Mouse (Mus musculus) heart, postnatal 4 days (tissue): ENCODE measurements at regions not wholly inside any gene's neighbourhood (a gene's known extent, or its start where the extent isn't known, plus 50 kb on each side); places are given as distances from the start of the nearest gene placed in this dataset.

ENCODE experiments used
- DNase-seq: peaks from one replicate; pipeline ENCODE4 v3.0.0; 2021

GRCm38 (mm10) chr15:25468478-25468877 lies 54.9 kb upstream of the Basp1 start:
- no peak for DNase-seq

- no peak for DNase-seq
These were observed 55.8 kb upstream of the Basp1 start for GRCm38 (mm10) chr15:25469185-25469845.

GRCm38 (mm10) chr15:25471331-25471730 lies 57.8 kb upstream of the Basp1 start:
- no peak for DNase-seq

- DNase-seq = no peak
These were observed 59.7 kb upstream of the Basp1 start for GRCm38 (mm10) chr15:25473201-25473710.

GRCm38 (mm10) chr15:25474096-25474495 lies 60.5 kb upstream of the Basp1 start:
- no peak for DNase-seq

GRCm38 (mm10) chr15:25482586-25482985 lies 69.0 kb upstream of the Basp1 start:
- peak; percentile 37 for DNase-seq

GRCm38 (mm10) chr15:25485372-25485771 lies 71.8 kb upstream of the Basp1 start:
- no peak for DNase-seq

GRCm38 (mm10) chr15:25486158-25486557 lies 72.6 kb upstream of the Basp1 start:
- DNase-seq = no peak

- no peak for DNase-seq
These were observed 76.2 kb upstream of the Basp1 start for GRCm38 (mm10) chr15:25489804-25490203.

- no peak for DNase-seq
These were observed 78.7 kb upstream of the Basp1 start for GRCm38 (mm10) chr15:25492161-25492746.

GRCm38 (mm10) chr15:25494687-25495299 lies 81.2 kb upstream of the Basp1 start:
- DNase-seq = no peak

GRCm38 (mm10) chr15:25495926-25496644 lies 82.5 kb upstream of the Basp1 start:
- DNase-seq = no peak

GRCm38 (mm10) chr15:25497743-25498142 lies 84.2 kb upstream of the Basp1 start:
- DNase-seq = no peak

GRCm38 (mm10) chr15:25498422-25498821 lies 84.9 kb upstream of the Basp1 start:
- DNase-seq = no peak

GRCm38 (mm10) chr15:25502513-25502912 lies 88.9 kb upstream of the Basp1 start:
- no peak for DNase-seq

GRCm38 (mm10) chr15:25503104-25503503 lies 89.5 kb upstream of the Basp1 start:
- DNase-seq = no peak

GRCm38 (mm10) chr15:25509139-25509538 lies 95.6 kb upstream of the Basp1 start:
- DNase-seq = no peak

- no peak for DNase-seq
These were observed 96.0 kb upstream of the Basp1 start for GRCm38 (mm10) chr15:25509584-25509983.

GRCm38 (mm10) chr15:25510060-25510492 lies 96.5 kb upstream of the Basp1 start:
- no peak for DNase-seq

- DNase-seq = no peak
These were observed 104.0 kb upstream of the Myo10 start for GRCm38 (mm10) chr15:25518025-25518928.

GRCm38 (mm10) chr15:25524189-25524588 lies 98.1 kb upstream of the Myo10 start:
- no peak for DNase-seq

GRCm38 (mm10) chr15:25525337-25525736 lies 97.0 kb upstream of the Myo10 start:
- DNase-seq = no peak
